Mouse (Mus musculus): Measurements from ENCODE around the gene Ptprj. TPM values are rescaled to one million over a fixed set of nuclear protein-coding genes. Genes with fewer than 3 reads are reported as not detected.
A peak's percentile ranks its signal among the peaks of the same experiment; 100 is the strongest.

Ptprj gene
- polyA plus RNA-seq, 1 experiment from 2014 or later, result 2.5 TPM

- 0 out of 2 replicates have a peak, but pooled peaks cover under 1% of the 10 kb centered on the region for H3K27me3 ChIP-seq
- H3K4me1 ChIP-seq, result peaks cover 14% of the 10 kb centered on the region; the same call in 1 of the 2 replicates
- H3K9me3 ChIP-seq, result no peaks in the 10 kb centered on the region
- H3K4me3 ChIP-seq, result no peak overlapping the region
- H3K9ac ChIP-seq (replicated peaks), result no peak overlapping the region
- H3K36me3 ChIP-seq, result no peaks in the 10 kb centered on the region
- H3K27ac ChIP-seq (replicated peaks), result no peak overlapping the region
- WGBS, result 74% methylated on average over 3 of the region's 3 CpGs
- 0 out of 2 replicates have a peak, but pooled peaks have one; percentile 7 for ATAC-seq (ENCODE audit: low FRiP score, low read depth)
- no peak overlapping the region for H3K4me2 ChIP-seq (replicated peaks)
These were observed 94.2 kb downstream of the Ptprj start for GRCm38 (mm10) chr2:90486226-90486755.

DNA sequence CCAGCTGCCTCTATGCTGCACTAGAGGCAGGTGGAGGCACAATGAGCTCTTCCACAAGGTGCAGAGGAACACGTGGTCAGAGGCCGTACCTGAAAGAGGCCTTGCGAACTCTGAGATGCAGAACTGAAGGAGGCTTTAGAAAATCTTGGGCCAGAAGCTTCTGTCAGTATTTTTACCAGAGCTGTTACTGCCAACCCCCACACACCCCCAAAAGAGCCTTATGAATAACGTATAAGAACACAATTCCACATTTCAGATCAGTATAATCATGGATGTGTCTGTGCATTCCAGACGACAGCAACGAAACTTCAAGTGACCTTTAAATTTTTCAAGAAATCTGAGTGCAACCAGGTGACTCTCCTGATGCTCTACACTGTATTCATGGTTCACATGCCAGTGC lies 98.9 kb downstream of the Ptprj start:
- WGBS, result 85% methylated on average over 6 of the region's 6 CpGs

GRCm38 (mm10) chr2:90480747-90481308 lies 99.6 kb downstream of the Ptprj start:
- H3K36me3 ChIP-seq, result no peaks in the 10 kb centered on the region
- no peak overlapping the region for H3K27ac ChIP-seq (replicated peaks)
- H3K27me3 ChIP-seq, result no peaks in the 10 kb centered on the region
- H3K9me3 ChIP-seq, result no peaks in the 10 kb centered on the region
- no peak overlapping the region for H3K9ac ChIP-seq (replicated peaks)
- no peak for ATAC-seq (ENCODE audit: low FRiP score, low read depth)
- 77% methylated on average over 13 of the region's 13 CpGs for WGBS
- no peaks in the 10 kb centered on the region for H3K4me1 ChIP-seq
- no peak overlapping the region for H3K4me3 ChIP-seq
- no peak overlapping the region for H3K4me2 ChIP-seq (replicated peaks)

More for the DNA sequence above, 98.9 kb downstream of the Ptprj start:
- Histone ChIP-seq H3K36me3 (no peaks in the 10 kb centered on the region), H3K27me3 (no peaks in the 10 kb centered on the region), H3K4me2 (replicated peaks) (no peak overlapping the region), H3K9me3 (no peaks in the 10 kb centered on the region), H3K4me3 (no peak overlapping the region), H3K4me1 (no peaks in the 10 kb centered on the region; the same call in 1 of the 2 replicates), H3K9ac (replicated peaks) (no peak overlapping the region), H3K27ac (replicated peaks) (no peak overlapping the region)
- ATAC-seq (ENCODE audit: low FRiP score, low read depth), result no peak

DNA sequence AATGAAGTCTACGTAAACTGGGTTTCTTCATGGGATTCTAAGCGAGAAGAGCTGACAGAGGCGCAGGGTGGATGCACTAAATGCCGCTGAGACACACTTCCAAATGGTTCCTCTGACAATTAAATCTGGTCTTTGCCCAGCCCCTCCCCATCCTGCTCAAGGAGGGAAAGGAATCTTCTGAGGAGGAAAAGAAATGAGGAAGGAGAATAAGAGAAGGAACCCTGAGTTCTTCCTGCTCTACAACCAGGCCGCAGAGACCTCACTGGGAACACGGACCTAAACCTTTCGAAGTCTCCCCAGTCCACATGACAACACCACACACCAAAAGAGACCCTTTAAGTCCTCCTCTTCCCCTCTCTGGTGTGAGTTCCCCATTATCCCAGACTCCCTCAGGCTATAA lies 101.9 kb downstream of the Ptprj start:
- H3K4me2 ChIP-seq (replicated peaks), result no peak overlapping the region
- H3K9ac ChIP-seq (replicated peaks), result no peak overlapping the region
- H3K9me3 ChIP-seq, result no peaks in the 10 kb centered on the region
- H3K4me1 ChIP-seq, result peaks cover 5% of the 10 kb centered on the region
- ATAC-seq (ENCODE audit: low FRiP score, low read depth), result no peak
- 83% methylated on average over 7 of the region's 7 CpGs for WGBS
- no peaks in the 10 kb centered on the region for H3K27me3 ChIP-seq
- no peak overlapping the region for H3K4me3 ChIP-seq
- no peaks in the 10 kb centered on the region for H3K36me3 ChIP-seq
- no peak overlapping the region for H3K27ac ChIP-seq (replicated peaks)

DNA sequence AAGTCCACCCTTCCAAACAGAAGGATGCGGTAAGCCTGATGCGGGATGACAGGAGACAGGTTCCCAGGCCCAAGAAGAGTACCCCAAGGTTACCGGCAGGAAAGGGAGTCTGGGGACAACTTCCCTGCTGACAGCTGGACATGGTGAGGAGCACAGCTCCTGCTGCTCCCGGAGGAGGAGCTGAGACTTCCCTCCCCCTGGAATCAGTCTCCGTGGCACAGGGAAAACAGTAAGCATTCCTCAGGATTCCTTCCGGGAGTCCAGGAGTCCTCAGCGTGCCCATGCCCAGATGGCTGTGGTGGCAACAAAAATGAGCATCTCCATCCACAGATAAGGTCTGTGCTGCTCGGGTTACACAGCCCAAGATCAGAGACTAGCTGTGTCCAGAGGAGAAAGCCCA lies 102.8 kb downstream of the Ptprj start:
- H3K9ac ChIP-seq (replicated peaks), result no peak overlapping the region
- peaks cover 5% of the 10 kb centered on the region for H3K4me1 ChIP-seq
- no peaks in the 10 kb centered on the region for H3K9me3 ChIP-seq
- no peak overlapping the region for H3K4me2 ChIP-seq (replicated peaks)
- WGBS, result 35% methylated on average over 8 of the region's 8 CpGs
- no peak overlapping the region for H3K27ac ChIP-seq (replicated peaks)
- H3K36me3 ChIP-seq, result no peaks in the 10 kb centered on the region
- H3K4me3 ChIP-seq, result no peak overlapping the region
- H3K27me3 ChIP-seq, result no peaks in the 10 kb centered on the region
- ATAC-seq (ENCODE audit: low FRiP score, low read depth), result no peak

DNA sequence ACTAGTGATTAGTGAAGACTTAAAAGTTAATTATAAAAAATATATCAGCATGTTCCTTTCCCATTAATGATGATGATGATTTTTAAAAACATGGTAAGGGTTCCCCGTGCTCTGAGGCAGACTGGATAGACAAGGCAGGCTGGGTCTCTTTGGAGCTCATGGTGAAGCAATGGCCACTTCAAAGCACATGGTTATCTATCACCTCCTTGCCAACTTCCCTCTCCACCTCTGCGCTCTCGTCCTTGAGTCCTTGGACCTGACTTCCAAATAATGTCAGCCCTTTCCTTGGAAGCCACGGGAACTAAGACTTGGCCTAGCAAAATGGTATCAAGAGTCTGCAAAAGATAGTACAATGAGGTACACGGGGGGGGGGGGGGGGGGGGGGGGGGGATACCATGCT lies 103.7 kb downstream of the Ptprj start:
- 85% methylated on average over 4 of the region's 5 CpGs for WGBS

GRCm38 (mm10) chr2:90476319-90476718 lies 104.1 kb downstream of the Ptprj start:
- Histone ChIP-seq H3K36me3 (no peaks in the 10 kb centered on the region), H3K4me2 (replicated peaks) (no peak overlapping the region), H3K27ac (replicated peaks) (no peak overlapping the region), H3K4me3 (no peak overlapping the region), H3K27me3 (no peaks in the 10 kb centered on the region), H3K9ac (replicated peaks) (no peak overlapping the region), H3K9me3 (no peaks in the 10 kb centered on the region), H3K4me1 (peaks cover 5% of the 10 kb centered on the region)
- 87% methylated on average over 11 of the region's 11 CpGs for WGBS
- no peak for ATAC-seq (ENCODE audit: low FRiP score, low read depth)

More for the DNA sequence above, 103.7 kb downstream of the Ptprj start:
- H3K4me2 ChIP-seq (replicated peaks), result no peak overlapping the region
- no peaks in the 10 kb centered on the region for H3K27me3 ChIP-seq
- H3K9me3 ChIP-seq, result no peaks in the 10 kb centered on the region
- H3K27ac ChIP-seq (replicated peaks), result no peak overlapping the region
- peaks cover 5% of the 10 kb centered on the region for H3K4me1 ChIP-seq
- H3K9ac ChIP-seq (replicated peaks), result no peak overlapping the region
- no peaks in the 10 kb centered on the region for H3K36me3 ChIP-seq
- H3K4me3 ChIP-seq, result no peak overlapping the region
- ATAC-seq (ENCODE audit: low FRiP score, low read depth), result no peak

DNA sequence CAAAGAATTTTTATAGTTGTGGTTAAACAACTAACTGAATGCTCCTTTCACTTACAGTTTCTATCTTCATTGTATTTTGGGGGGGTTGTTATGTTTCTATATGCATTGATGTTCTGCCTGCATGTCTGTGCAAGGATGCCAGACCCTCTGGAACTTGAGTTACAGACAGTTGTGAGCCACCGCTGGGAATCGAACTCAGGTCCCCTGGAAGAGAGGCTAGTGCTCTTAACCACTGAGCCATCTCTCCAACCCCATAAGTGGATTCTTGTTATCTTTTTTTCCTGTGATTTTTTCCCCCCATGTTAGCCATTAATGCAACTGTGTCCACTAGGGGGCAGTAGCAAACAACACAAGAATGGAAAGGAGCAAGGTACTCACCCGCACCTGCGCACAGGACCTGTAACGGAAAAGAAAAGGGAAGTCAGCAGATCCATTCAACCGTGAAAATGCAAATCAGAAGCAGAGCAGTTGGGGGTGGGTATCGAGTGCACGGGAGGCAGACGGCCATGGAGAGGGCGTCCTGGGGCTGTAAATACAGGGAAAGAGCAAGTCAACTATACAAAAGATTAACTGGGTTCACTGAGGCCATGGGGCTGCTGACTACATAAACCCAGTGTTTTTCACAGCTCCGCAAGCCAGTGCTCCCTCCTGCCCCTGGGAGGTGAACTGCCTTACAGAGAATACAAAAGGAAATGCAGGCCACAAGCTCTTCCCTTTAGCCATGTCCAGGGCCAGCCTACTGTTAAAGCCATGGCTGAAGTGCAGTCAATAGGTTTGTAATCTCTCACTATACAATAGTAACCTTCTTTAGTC lies 105.6 kb downstream of the Ptprj start:
- peak; percentile 92 for ATAC-seq (ENCODE audit: low FRiP score, low read depth)
- Histone ChIP-seq H3K4me3 (peak overlapping the region; percentile 27), H3K4me1 (peaks cover 5% of the 10 kb centered on the region), H3K36me3 (no peaks in the 10 kb centered on the region), H3K27me3 (no peaks in the 10 kb centered on the region), H3K9me3 (no peaks in the 10 kb centered on the region), H3K27ac (replicated peaks) (peak overlapping the region; percentile 78), H3K9ac (replicated peaks) (no peak overlapping the region; the same call in 1 of the 2 replicates), H3K4me2 (replicated peaks) (peak overlapping the region; percentile 49)
- 3% methylated on average over 11 of the region's 11 CpGs for WGBS

- Histone ChIP-seq H3K9ac (replicated peaks) (no peak overlapping the region), H3K36me3 (no peaks in the 10 kb centered on the region), H3K4me1 (peaks cover 5% of the 10 kb centered on the region), H3K9me3 (no peaks in the 10 kb centered on the region), H3K4me3 (no peak overlapping the region), H3K27me3 (no peaks in the 10 kb centered on the region), H3K4me2 (replicated peaks) (no peak overlapping the region), H3K27ac (replicated peaks) (no peak overlapping the region)
- ATAC-seq (ENCODE audit: low FRiP score, low read depth), result no peak
- WGBS, result 88% methylated on average over 4 of the region's 4 CpGs
These were observed 107.7 kb downstream of the Ptprj start for GRCm38 (mm10) chr2:90472701-90473100.

- ATAC-seq (ENCODE audit: low FRiP score, low read depth), result no peak
These were observed 110.3 kb downstream of the Ptprj start for GRCm38 (mm10) chr2:90470122-90470521.

DNA sequence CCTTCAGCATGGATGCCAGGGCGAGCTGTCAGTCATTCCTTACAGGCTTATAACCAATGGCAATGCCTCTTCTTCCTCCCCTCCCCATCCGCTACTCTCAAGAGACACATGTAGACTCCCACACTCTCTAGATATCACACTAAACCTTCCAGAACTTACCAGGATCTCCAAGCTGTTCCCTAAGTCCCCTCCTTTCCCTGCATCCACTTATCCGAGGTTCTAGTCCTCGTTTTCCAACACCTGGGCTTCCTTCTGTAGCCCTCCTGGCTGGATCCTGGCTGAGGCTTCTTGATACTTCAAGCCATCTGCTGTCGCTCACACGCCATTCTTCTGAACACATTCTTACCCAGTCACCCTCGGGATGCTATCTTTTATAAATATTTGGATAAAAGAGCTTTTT lies 114.0 kb downstream of the Ptprj start:
- H3K27me3 ChIP-seq, result no peaks in the 10 kb centered on the region
- 83% methylated on average over 7 of the region's 7 CpGs for WGBS

More at GRCm38 (mm10) chr2:90470122-90470521, 110.3 kb downstream of the Ptprj start:
- no peaks in the 10 kb centered on the region for H3K27me3 ChIP-seq
- no peak overlapping the region for H3K9ac ChIP-seq (replicated peaks)
- H3K9me3 ChIP-seq, result no peaks in the 10 kb centered on the region
- no peak overlapping the region for H3K4me2 ChIP-seq (replicated peaks)
- H3K4me3 ChIP-seq, result no peak overlapping the region
- H3K36me3 ChIP-seq, result no peaks in the 10 kb centered on the region
- WGBS, result 52% methylated on average over 6 of the region's 6 CpGs
- H3K4me1 ChIP-seq, result peaks cover 4% of the 10 kb centered on the region
- no peak overlapping the region for H3K27ac ChIP-seq (replicated peaks)

DNA sequence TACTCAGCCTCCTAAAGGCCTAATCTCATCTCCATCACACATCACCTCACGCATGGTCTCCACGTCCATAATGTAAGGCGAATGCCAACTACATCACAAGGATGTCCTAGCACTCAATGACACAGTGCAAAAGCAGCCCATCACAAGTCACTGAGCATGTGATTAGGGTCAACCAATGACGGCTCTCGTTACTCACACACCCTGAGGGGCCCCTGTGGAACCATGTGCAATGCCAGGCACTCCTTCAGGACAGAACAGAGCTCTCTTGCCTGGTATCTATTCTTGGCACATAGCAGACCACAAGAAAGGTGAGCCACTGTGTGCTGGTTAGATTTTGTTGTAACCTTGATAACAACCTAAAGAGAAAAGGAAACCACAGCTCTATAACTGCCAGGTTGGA lies 116.7 kb downstream of the Ptprj start:
- WGBS, result 93% methylated on average over 5 of the region's 5 CpGs
- Histone ChIP-seq H3K9ac (replicated peaks) (no peak overlapping the region), H3K4me1 (no peaks in the 10 kb centered on the region), H3K27ac (replicated peaks) (no peak overlapping the region), H3K4me2 (replicated peaks) (no peak overlapping the region), H3K36me3 (peaks cover 6% of the 10 kb centered on the region), H3K4me3 (no peak overlapping the region), H3K9me3 (no peaks in the 10 kb centered on the region), H3K27me3 (no peaks in the 10 kb centered on the region)
- 0 out of 2 replicates have a peak, but pooled peaks have one; percentile 30 for ATAC-seq (ENCODE audit: low FRiP score, low read depth)

More for the DNA sequence above, 114.0 kb downstream of the Ptprj start:
- no peak overlapping the region for H3K9ac ChIP-seq (replicated peaks)
- H3K36me3 ChIP-seq, result no peaks in the 10 kb centered on the region; the same call in 1 of the 2 replicates
- H3K9me3 ChIP-seq, result no peaks in the 10 kb centered on the region
- ATAC-seq (ENCODE audit: low FRiP score, low read depth), result no peak
- no peaks in the 10 kb centered on the region for H3K4me1 ChIP-seq
- H3K27ac ChIP-seq (replicated peaks), result no peak overlapping the region
- no peak overlapping the region for H3K4me2 ChIP-seq (replicated peaks)
- no peak overlapping the region for H3K4me3 ChIP-seq

Measured in midbrain, embryonic 12.5 days (tissue).